Mouse (Mus musculus) embryonic fibroblast, embryonic 13.5 days (primary cell): Measurements from ENCODE around the gene Tspoap1. TPM values are rescaled to one million over a fixed set of nuclear protein-coding genes. Genes with fewer than 3 reads are reported as not detected.

Experiments
- H3K27ac ChIP-seq: 2 replicates; pipeline ENCODE4 v1.5.1; 2012; ENCODE audit warnings: low read length, control low read depth, inconsistent platforms; ENCODE audit not compliant: insufficient read depth
- H3K4me1 ChIP-seq: 2 replicates; pipeline ENCODE4 v1.6.1; 2011; ENCODE audit warnings: low read length; ENCODE audit not compliant: control insufficient read depth, insufficient read depth
- H3K4me3 ChIP-seq: 2 replicates; pipeline ENCODE4 v1.5.1; 2011; ENCODE audit warnings: mild to moderate bottlenecking, control low read depth, low read length; ENCODE audit not compliant: insufficient read depth
- CTCF ChIP-seq: IDR thresholded peaks from 2 replicates; pipeline ENCODE4 v1.5.1; 2011; ENCODE audit warnings: mild to moderate bottlenecking, control low read depth, low read length, moderate library complexity, borderline replicate concordance; ENCODE audit not compliant: insufficient read depth
- POLR2A ChIP-seq: IDR thresholded peaks from 2 replicates; pipeline ENCODE4 v1.6.1; 2011; ENCODE audit warnings: low read depth, mild to moderate bottlenecking, control low read depth, low read length, moderate library complexity
- polyA plus RNA-seq: library from polyadenylated mRNA; stranded (reverse); fragments of >200 nt; gene quantifications from 2 replicates; pipeline ENCODE4 v1.2.4, GENCODE M21; 2011; ENCODE audit warnings: low read depth; ENCODE audit not compliant: missing spikeins, insufficient read length

Tspoap1 gene
- 1.2 TPM in 2 replicates for polyA plus RNA-seq

GRCm38 (mm10) chr11:87760301-87761081 lies at the start of gene Tspoap1:
TSS of gene Tspoap1 (plus strand) at chr11:87760541.
- TF ChIP-seq CTCF (no peak), POLR2A (no peak)
- H3K27ac ChIP-seq: no peak within 1 kb of the TSS
- H3K4me3 ChIP-seq: no peak within 1 kb of the TSS
- H3K4me1 ChIP-seq: no peaks in the 10 kb centered on the region; the same call in 1 of the 2 replicates

DNA sequence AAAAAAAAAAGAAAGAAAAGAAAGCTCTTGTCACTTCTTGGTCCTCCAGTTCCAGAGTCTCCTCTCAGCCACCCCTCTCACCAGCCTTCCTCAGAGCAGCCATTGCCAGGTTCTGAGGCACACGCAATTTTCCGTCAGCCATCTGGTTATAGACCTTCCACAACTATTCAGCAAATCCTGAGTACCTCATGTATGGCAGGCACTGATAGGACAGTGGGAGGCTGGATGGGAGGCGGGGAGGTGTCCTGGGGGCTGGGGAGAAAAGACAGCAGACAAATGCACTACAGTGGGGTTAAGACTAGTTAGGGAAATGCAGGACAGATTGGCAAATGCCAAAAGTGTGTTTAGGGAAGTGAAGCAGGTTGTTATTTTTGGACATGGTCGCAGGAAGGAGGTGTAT lies 48.2 kb upstream of the Tspoap1 start:
- no peak for TF ChIP-seq POLR2A
- no peak for TF ChIP-seq CTCF
- no peak overlapping the region for H3K27ac ChIP-seq

DNA sequence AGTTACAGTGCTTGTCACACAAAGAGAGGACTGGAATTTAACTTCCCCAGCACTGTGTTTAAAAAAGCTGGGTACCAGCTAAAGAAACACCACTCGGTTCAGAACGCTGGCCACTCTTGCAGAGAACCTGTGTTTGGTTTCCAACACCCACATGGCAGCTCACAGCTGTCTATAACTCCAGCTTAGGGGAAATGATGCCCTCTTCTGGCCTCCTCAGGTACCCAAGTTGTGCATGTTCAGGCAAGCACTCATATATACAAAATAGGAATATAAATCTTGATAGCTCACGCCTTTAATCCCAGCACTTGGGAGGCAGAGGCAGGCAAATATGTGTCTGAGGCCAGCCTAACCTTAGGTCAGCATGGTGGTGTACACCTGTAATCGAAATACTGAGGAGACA lies 44.3 kb upstream of the Tspoap1 start:
- H3K4me1 ChIP-seq: no peaks in the 10 kb centered on the region
- H3K27ac ChIP-seq: no peak overlapping the region
- TF ChIP-seq POLR2A (no peak), CTCF (no peak)
- H3K4me3 ChIP-seq: no peak overlapping the region

More for the DNA sequence above, 48.2 kb upstream of the Tspoap1 start:
- H3K4me3 ChIP-seq: no peak overlapping the region
- no peaks in the 10 kb centered on the region for H3K4me1 ChIP-seq

DNA sequence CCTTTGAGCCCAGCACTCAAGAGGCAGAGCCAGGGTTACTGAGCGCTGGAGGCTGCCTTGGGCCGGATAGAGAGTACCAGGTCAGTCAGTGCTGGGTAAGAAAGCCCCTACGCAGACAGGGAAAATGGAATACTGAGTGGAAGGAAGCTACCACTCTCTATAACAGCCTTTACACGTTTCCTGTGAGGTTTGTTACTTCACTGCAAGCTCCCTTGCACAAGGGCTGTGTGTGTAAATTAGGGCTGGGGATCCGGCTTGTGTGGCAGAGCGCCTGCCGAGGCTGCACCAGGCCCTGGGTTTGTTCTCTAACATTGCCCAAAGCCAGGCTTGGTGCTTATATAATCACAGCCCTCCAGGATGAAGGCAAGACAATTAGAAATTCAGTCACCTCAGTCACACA lies 40.8 kb upstream of the Tspoap1 start:
- TF ChIP-seq POLR2A (no peak), CTCF (no peak)
- Histone ChIP-seq H3K27ac (no peak overlapping the region), H3K4me1 (no peaks in the 10 kb centered on the region)

DNA sequence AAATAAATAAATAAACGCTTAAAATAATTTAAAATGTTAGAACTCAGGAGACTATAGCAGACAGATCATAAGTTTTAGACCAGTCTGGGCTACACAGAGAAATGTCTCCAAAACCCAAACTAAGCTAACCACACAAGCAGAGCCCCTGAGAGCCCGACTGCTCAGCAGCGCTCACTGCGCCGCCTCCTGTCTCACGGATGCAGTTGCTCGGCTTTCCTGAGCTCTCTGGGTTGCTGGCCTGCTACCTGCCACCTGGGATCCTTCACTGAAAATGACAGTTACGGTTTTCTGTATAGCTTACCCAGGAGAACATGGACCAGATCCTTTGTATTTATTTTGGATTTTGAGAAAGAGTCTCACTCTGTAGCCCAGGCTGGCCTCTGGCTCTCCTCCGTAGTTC lies 40.0 kb upstream of the Tspoap1 start:
- no peaks in the 10 kb centered on the region for H3K4me1 ChIP-seq
- no peak for TF ChIP-seq POLR2A
- no peak for TF ChIP-seq CTCF
- no peak overlapping the region for H3K4me3 ChIP-seq
- H3K27ac ChIP-seq: no peak overlapping the region

More for the DNA sequence above, 40.8 kb upstream of the Tspoap1 start:
- no peak overlapping the region for H3K4me3 ChIP-seq

GRCm38 (mm10) chr11:87720839-87721238 lies 39.5 kb upstream of the Tspoap1 start:
- TF ChIP-seq CTCF (no peak), POLR2A (no peak)
- Histone ChIP-seq H3K4me1 (no peaks in the 10 kb centered on the region), H3K4me3 (no peak overlapping the region), H3K27ac (no peak overlapping the region)

GRCm38 (mm10) chr11:87722168-87722567 lies 38.2 kb upstream of the Tspoap1 start:
- H3K4me3 ChIP-seq: no peak overlapping the region
- H3K4me1 ChIP-seq: no peaks in the 10 kb centered on the region
- H3K27ac ChIP-seq: no peak overlapping the region
- TF ChIP-seq CTCF (no peak), POLR2A (no peak)

GRCm38 (mm10) chr11:87722891-87723290 lies 37.5 kb upstream of the Tspoap1 start:
- Histone ChIP-seq H3K4me3 (no peak overlapping the region), H3K4me1 (no peaks in the 10 kb centered on the region), H3K27ac (no peak overlapping the region)
- TF ChIP-seq POLR2A (no peak), CTCF (no peak)

- H3K27ac ChIP-seq: no peak overlapping the region
- H3K4me1 ChIP-seq: no peaks in the 10 kb centered on the region
- no peak overlapping the region for H3K4me3 ChIP-seq
- no peak for TF ChIP-seq POLR2A
- no peak for TF ChIP-seq CTCF
These were observed 34.8 kb upstream of the Tspoap1 start for GRCm38 (mm10) chr11:87725515-87725914.

DNA sequence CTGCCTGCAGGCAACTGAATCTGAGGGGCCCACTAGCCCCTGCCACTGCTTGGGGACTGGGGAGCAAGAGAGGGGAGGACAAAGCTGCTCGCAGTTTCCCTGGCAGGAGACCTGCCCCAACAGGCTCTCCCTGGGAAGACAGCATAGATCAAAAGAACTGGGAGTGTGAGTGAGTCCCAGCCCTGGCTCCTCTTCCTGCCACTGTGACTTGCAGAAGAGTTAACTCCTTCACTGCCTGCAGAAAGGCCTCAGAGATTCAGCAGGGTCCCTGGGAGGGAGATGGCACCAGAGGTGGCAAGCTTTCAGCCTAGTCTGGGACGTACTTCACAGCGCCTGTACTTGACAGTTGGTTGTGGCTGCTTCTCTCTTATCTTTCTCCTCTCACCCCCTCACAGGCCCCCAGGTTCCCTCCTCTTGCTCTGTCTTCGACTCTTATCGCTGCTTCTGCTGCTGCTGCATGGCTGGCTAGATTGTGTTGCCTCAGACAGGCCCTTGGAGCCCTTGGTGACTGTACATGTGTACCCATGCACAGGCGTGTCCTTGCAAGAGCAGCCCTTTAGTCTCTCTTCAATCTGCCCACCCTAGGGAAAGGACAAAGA lies 34.3 kb upstream of the Tspoap1 start:
- no peak overlapping the region for H3K4me3 ChIP-seq
- no peaks in the 10 kb centered on the region for H3K4me1 ChIP-seq
- TF ChIP-seq CTCF: no peak
- no peak for TF ChIP-seq POLR2A
- H3K27ac ChIP-seq: no peak overlapping the region
